Mouse (Mus musculus) layer of hippocampus, adult 9-11 months (tissue): ENCODE measurements around the gene Nepn.
A peak's percentile ranks its signal among the peaks of the same experiment; 100 is the strongest.

Experiments
- DNase-seq: peaks from one replicate; pipeline ENCODE4 v3.0.0; 2022

Gene Nepn

DNA sequence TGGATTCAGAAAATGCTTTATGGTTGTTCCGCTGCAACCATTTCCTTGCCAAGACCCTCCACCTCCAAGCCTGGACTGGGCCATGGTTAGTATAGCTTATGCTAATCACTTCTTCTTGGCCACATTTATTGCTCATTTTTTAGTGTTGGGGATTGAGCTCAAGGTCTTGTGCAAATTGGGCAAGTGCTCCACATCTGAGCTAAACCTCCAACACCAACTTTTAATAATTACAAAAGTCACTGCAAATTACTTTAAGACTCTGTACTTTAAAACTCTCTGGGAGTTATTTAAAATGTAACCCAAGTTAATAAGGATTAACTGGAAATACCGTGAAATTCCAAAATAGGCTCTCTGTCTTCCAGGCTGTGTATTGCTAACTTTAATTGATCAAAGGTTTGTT is 18.8 kb downstream of the Nepn start:
- DNase-seq: no peak

DNA sequence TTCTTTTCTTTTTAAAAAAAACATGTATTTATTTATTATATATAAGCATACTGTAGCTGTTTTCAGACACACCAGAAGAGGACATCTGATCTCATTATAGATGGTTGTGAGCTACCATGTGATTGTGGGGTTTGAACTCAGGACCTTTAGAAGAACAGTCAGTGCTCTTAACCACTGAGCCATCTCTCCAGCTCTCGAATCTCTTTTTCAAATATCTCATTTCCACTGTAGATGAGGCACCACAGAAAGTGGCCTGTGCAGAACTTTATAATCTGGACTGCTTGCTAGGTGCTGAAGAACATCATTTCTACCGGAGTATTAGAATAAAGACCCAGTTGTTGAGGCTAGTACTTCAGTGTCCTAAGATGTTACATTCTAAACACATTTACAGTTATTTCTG is 26.2 kb downstream of the Nepn start:
- DNase-seq: no peak

DNA sequence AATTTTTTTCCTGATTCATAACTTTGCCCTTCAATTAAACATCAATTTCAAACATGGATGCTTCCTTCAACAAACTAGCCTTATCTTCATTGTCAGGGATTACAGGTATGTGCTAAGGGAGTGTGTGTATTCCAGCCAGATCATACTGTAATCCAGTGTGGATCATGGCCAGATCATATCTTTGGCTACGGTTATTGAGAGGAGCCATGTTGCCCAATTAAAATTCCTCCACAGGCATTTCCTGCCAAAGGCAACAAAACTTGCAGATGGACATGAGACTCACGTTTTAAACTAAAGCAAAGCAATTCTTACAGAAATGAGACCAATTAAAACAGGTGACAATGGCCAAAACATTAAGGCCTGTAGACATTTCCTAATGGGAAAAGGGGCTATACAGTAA is 27.7 kb downstream of the Nepn start:
- DNase-seq: no peak

DNA sequence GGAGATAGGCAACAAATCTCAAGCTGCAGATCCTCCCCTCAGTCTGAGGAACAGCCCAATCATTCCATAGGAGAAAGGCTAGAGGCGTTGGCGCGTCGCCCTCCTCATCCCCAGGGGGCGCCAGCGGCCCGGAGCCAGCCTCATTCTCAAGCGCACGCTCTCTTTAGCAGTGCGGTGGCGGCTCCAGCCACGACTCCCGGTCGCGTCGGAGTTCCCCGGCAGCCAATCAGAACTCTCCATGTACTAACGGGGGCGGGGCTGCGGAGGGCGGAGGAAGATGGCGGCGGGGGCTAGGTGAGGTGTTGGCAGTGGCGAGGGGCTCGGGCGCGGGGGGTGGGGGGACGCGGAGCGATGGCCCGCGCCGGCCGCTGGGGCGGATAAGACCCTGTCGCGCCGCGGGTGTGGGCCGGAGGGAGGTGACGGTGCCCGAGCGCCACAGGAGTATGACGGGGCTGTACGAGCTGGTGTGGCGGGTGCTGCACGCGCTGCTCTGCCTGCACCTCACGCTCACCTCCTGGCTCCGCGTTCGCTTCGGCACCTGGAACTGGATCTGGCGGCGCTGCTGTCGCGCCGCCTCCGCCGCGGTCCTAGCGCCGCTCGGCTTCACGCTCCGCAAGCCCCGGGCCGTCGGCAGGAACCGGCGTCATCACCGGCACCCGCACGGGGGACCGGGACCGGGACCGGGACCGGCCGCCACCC is 28.7 kb downstream of the Nepn start, which contains the start of gene Nus1:
Gene Nus1, plus strand, starts transcription at position 249 of the 699 bp plus-strand sequence.
- DNase-seq: peak; percentile 98

DNA sequence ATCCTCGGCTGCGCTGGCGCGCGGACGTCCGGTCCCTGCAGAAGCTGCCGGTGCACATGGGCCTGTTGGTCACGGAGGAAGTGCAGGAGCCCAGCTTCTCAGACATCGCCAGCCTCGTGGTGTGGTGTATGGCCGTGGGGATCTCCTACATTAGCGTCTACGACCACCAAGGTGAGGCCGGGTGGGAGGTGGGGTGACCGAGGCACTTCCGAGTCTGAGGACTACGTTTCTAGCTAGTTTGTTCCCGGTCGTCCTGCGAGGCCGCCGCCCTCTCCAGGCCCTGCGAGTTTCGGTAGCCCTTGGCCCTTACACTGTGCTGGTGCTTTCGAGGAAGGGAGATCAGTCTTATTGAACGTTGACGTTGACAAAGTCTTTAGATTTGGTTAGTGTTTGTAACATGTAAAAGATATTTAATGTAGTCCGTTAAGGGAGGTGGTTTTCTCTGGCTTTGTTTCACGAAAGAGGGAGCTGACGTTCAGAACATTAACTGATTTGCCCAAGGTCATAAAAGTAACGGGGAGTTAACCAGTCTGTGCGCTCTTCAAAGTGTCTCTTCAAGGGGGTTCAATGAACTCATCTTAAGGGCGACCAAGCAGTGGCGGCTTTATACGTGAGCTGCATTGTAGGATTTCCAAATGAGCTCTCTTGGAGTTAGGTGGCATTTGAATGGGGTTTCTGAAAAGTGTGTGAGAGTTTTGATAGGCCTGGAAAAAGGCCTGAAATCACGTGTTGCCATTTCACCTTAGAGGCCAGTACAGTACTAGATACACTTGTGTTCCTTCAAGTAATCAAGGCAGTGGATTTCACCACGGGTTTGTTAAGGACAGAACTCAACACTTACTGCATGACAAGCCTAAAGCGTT is 29.5 kb downstream of the Nepn start:
- DNase-seq: no peak

DNA sequence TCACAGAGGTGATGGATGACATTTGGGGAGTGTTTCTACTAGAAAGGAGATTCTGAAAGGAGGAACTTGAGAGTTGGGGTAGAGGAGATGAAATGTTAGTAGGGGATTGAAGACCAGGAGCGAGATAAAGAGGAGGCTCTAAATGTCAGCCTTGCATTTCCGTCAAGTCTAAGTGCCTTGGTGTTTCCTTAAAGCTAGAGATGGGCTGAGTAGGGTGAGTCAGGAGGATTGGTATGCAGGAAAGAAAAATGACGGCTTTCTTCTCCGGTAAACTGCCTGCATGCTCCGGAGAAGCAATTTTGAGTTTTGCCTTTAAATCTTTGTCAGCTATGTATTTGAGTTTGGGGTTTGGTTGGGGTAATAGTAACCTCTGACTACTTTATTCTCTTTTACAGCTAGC is 30.2 kb downstream of the Nepn start:
- DNase-seq: no peak

DNA sequence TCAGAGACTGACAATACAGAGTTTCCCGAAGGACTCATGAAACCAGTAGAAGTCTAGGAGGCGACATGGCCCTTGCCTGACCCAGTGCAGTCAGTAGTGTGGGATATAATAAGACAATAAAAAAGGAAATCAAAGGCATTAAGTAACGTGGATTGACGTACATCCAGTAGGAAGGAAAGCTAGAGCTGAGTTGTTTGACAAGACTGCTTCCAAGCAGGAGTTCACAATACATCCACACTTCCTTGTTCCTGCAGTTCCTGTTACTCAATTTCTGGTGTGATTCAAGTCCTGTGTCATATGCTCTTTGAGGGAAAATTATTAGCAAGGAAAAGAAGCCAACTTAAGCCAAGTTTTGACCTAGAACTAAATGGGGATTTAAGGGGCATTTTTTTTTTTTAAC is 30.6 kb downstream of the Nepn start:
- no peak for DNase-seq

DNA sequence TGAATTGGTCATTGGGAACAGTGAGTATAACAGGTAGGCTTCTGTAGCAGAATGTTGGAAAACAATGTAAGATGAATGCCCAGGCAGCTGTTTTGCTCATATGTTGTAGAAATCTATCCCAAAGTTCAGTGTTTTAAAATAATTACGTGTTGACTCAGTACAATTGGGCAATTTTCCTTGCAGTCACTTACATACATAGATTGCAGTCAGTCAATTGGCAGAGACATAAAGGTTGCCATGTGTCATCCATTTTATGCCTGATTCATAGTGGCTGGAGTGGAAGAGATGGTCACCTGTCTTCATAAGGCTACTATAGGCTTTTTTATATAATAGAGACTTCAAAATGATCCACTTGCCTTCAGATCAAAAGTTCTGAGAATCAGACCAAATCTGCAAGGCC is 31.8 kb downstream of the Nepn start:
- no peak for DNase-seq

DNA sequence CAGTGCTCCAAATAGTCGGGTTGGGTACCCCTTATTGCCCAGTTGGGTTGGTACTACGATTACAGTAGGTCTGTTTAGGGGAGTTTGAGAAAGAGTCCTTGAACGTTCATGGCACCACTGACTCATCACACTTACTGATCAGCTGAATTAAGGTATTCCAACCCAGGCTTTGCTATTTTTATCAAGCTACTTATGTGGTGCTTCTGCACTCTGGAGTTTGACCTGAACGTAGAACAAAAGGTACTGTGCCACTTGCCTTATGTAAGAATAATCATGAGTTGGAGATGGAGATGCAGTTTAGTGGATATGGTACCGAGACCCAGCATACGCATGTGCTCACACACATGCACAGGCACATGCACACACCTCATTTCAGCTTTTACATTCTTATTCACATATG is 32.9 kb downstream of the Nepn start:
- DNase-seq: no peak

DNA sequence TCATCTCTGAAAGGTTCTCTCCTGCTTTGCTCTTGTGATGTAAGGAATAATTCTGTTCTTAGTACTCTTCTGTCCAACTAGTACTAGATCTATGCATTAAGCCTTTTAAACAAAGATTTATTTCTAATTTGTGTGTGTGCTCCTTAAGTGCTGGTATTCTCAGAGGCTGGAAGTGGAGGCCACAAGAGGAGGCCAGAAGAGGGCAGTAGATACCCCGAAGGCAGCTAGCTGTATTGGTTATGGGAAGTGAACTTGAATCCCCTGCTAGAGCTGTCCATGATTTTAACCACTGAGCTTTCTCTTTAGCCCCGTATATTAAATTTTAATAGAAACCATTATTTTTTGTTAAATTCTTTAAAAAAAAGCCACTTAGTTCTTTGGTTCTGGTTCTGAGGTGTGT is 34.3 kb downstream of the Nepn start:
- DNase-seq: peak; percentile 17

DNA sequence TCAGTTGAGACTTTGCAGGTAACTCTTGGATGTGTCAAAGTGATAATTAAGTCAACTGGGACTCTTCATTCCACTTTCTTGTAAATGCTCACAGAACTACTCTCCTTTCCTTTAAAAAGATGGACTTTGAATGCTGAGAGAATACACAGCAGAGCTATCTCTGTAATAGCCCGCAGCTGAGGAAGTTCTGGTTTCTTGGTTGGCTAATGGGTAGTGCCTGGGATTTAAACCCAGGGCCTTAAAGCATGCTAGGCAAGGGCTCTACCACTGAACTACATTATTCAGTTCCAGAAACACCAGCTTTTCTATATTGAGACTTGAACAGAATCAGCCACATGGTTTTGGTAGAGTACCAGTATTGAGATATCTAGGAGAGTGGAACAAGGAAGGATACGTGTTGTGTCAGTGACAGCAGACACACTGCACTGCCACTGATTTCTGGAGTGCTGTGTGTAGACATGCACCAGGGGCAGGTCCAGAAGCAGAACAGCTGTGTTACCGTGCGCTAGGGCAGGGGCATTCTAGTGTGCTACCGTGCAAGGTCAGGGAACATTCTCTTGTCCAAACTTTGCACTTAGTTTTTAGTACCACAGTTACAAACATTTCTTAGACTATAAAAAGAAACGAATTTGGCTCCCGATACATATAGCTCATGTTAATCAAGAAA is 37.7 kb downstream of the Nepn start:
- DNase-seq: no peak

DNA sequence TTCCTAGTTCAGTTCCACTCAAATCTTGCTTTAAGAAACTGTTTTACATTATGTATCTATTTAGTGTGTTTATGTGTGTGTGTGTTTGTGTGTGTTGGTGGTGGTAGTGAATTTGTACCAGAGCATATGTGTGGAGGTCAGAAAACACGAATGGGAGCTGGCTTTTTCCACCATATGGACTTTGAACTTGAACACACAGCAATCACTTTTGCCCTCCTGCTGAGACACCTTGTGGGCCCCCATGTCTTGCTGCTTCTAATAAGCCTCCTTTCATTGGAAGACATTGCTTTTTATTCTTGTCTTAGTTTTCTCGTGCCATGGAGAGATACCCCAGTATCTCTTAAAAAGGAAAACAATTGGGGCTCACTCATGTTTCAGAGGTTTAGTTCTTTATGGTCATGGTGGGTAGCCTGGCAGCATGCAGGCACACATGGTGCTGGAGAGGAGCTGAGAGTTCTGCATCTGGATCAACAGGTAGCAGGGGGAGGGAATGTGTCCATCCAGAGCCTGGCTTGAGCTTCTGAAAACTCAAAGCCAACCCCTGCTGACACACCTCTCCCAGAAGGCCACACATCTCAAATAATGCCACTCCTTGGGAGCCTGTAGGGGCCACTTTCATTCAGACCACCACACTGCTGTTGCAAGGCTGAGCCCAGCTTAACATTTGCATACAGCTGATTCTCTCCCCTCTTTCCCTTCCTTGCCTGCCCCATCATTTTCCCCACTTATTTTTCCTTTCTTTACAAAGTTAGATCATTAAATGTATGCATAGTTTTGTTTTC is 39.1 kb downstream of the Nepn start:
- no peak for DNase-seq

DNA sequence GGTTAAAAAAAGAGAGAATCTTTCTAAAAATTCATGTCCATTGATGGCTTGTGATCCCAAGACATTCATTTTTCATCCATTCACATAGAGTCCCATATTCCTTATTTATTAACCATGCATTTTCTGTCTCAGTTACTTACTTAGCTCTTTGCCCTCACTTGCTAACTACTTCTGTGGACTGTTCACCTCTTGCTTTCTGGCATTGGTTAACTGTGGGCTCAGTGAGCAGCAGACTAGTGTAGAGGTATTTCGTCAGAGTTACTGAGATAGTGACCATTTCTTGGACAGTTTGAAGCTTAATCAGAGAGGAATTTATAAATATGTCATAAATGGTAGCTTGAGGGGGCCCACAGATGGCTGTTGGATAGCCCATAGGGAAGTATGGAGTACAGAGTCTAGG is 42.2 kb downstream of the Nepn start:
- DNase-seq: no peak

DNA sequence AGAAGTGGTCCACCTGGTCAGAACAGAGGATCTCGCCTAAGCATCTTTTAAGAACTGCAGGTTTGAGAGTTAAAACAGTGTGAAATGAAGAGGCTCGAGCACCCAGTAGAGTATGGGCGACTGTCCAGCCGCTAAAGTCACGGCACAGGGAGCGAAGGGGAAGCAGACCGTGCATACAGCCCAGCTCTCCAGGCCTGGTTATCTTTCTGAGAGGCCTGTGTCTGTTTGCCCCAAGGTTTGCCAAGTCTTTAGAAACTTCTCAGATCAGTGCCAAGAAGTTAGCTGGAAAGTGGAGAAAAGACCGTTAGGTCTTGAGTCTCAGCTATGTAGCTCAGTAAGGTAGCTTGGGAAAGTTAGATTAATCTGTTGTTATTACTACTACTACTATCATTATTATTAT is 46.1 kb downstream of the Nepn start:
- no peak for DNase-seq
